Mouse (Mus musculus) heart, embryonic 14.5 days (tissue): Measurements from ENCODE around the gene Lrig2. TPM values are rescaled to one million over a fixed set of nuclear protein-coding genes. Genes with fewer than 3 reads are reported as not detected.

Experiments used
- ATAC-seq: fragments of 200-750 bp; cut with Nextera tagmentation; 2 replicates; pipeline ENCODE4 v1.8.0; 2017; ENCODE audit warnings: low read depth, moderate TSS enrichment; ENCODE audit not compliant: insufficient number of reproducible peaks, insufficient read depth, low FRiP score
- H3K27ac ChIP-seq, 2 experiments: fragments of 200-500 bp in 1 of 2; fragments of 300-500 bp in 1 of 2; sonication (generic) in 1 of 2; replicated peaks in 1 of 2; 2 replicates each; pipeline ENCODE4 v1.5.1; 2012 to 2014; ENCODE audit warnings: low read depth in 2 of 2, low read length in 2 of 2, control low read depth in 1 of 2, mild to moderate bottlenecking in 1 of 2, mixed read lengths in 1 of 2; ENCODE audit not compliant: control insufficient read depth in 1 of 2, insufficient read depth in 1 of 2
- H3K27me3 ChIP-seq: fragments of 300-500 bp; sonication (generic); 2 replicates; pipeline ENCODE4 v1.6.1; 2014; ENCODE audit warnings: mild to moderate bottlenecking, low read length, control low read depth; ENCODE audit not compliant: control insufficient read depth, insufficient read depth
- H3K36me3 ChIP-seq: fragments of 300-500 bp; sonication (generic); 2 replicates; pipeline ENCODE4 v1.6.1; 2014; ENCODE audit warnings: mild to moderate bottlenecking, control low read depth, low read length, mixed read lengths; ENCODE audit not compliant: control insufficient read depth, insufficient read depth
- H3K4me1 ChIP-seq, 2 experiments: fragments of 200-500 bp in 1 of 2; fragments of 300-500 bp in 1 of 2; sonication (generic) in 1 of 2; 2 replicates each; pipeline ENCODE4 v1.6.1; 2012 to 2014; ENCODE audit warnings: low read length in 2 of 2, control low read depth in 1 of 2, mixed read lengths in 1 of 2; ENCODE audit not compliant: control insufficient read depth in 2 of 2, insufficient read depth in 2 of 2
- H3K4me2 ChIP-seq: fragments of 300-500 bp; sonication (generic); 2 replicates; pipeline ENCODE4 v1.6.1; 2014; ENCODE audit warnings: mild to moderate bottlenecking, low read length
- H3K4me3 ChIP-seq, 2 experiments: fragments of 200-500 bp in 1 of 2; fragments of 300-500 bp in 1 of 2; sonication (generic) in 1 of 2; 2 replicates each; pipeline ENCODE4 v1.5.1; 2012 to 2014; ENCODE audit warnings: low read length in 2 of 2, mild to moderate bottlenecking in 2 of 2, control low read depth in 1 of 2, low read depth in 1 of 2, moderate library complexity in 1 of 2; ENCODE audit not compliant: control insufficient read depth in 1 of 2, insufficient read depth in 1 of 2
- H3K9ac ChIP-seq: fragments of 300-500 bp; sonication (generic); 2 replicates; pipeline ENCODE4 v1.6.1; 2014; ENCODE audit warnings: mild to moderate bottlenecking, low read length
- H3K9me3 ChIP-seq: fragments of 300-500 bp; sonication (generic); 2 replicates; pipeline ENCODE4 v1.6.1; 2016; ENCODE audit warnings: low read length, control low read depth; ENCODE audit not compliant: control insufficient read depth
- WGBS: fragments of 180-500 bp; shearing (Covaris S2); extraction: QIAGEN DNeasy Blood & Tissue Kit; methylation state at CpG from one replicate; pipeline ENCODE4 v1.1.7; 2014; 5-methylcytosine and 5-hydroxymethylcytosine counted together
- polyA plus RNA-seq: library from polyadenylated mRNA; unstranded; fragments of >200 nt; fragmentation: Nextera tagmentation; extraction: Ambion mirVana; gene quantifications from 2 replicates; pipeline ENCODE4 v1.2.1, GENCODE M21; 2014

Lrig2 gene
- polyA plus RNA-seq, 1 experiment from 2014 or later = 16.8 TPM

DNA sequence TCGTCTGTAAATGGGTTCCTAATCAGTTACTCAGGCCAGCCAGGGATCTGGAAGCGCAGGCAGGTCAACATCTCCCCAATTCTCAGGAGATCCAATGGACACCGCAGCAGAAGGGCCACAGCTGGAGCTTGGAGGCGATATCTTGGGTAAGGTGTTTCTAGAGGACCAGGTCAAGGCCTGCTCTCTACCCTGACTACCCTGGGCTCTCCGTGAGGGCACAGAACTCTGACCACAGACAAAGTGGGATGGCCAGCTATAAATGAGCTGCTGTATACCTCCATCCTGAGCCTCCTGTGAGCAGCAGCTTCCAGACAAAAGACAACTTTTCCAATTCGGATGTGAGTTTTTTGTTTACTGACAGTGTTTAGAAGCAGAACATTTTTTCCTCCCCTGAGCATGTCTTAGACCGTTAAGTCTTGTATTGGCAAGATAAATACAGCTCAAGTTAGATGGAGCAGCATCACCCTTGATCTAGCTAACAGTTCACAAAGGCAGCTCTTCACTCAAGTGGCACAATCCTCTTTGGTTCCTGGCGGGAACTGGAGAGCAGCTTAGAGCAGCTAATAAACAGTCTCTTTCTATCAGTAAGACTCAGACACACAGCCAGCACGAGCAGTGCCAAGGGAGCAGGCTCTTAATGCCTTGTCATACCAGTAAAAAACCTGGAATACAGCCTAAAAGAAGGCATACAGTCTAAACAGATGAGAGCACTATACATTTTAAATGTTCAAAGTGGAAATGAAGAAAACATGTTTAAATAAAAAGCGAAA lies 56.0 kb downstream of the Lrig2 start:
- Histone ChIP-seq H3K4me2 (no peak overlapping the region), H3K4me1 (no peaks in the 10 kb centered on the region), H3K27me3 (no peaks in the 10 kb centered on the region), H3K27ac (no peak overlapping the region), H3K9me3 (no peaks in the 10 kb centered on the region), H3K9ac (no peak overlapping the region), H3K36me3 (peaks cover 54% of the 10 kb centered on the region), H3K4me3 (no peak overlapping the region)
- ATAC-seq = no peak
- 65% methylated on average over 10 of the region's 10 CpGs for WGBS

DNA sequence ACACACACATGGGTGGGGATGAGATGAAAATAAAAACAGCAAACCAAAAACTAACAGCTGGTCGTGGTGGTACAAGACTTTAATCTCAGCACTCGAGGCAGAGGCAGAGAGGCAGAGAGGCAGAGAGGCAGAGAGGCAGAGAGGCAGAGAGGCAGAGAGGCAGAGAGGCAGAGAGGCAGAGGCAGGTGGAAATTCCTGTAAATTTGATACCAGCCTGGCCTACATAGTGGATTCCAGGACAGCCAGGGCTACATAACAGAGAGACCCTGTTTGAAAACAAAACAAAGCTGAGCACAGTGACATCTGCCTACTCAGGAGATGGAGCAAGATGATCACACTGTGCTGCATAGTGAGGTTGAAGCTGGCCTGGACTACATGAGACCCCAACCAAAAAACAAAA lies 64.5 kb downstream of the Lrig2 start:
- Histone ChIP-seq H3K9ac (no peak overlapping the region), H3K4me1 (peaks cover 3 to 8% of the 10 kb centered on the region in 2 experiments; a peak in 2 of 4 replicates), H3K4me3 (no peak overlapping the region), H3K4me2 (no peak overlapping the region), H3K9me3 (no peaks in the 10 kb centered on the region), H3K27me3 (no peaks in the 10 kb centered on the region), H3K36me3 (no peaks in the 10 kb centered on the region), H3K27ac (no peak overlapping the region)
- WGBS = 63% methylated on average over 2 of the region's 2 CpGs
- ATAC-seq = no peak

GRCm38 (mm10) chr3:104446689-104447088 lies 65.0 kb downstream of the Lrig2 start:
- Histone ChIP-seq H3K27me3 (no peaks in the 10 kb centered on the region), H3K4me3 (no peak overlapping the region), H3K9ac (no peak overlapping the region), H3K36me3 (no peaks in the 10 kb centered on the region), H3K4me1 (peaks cover 5 to 14% of the 10 kb centered on the region in 2 experiments), H3K9me3 (no peaks in the 10 kb centered on the region), H3K27ac (no peak overlapping the region), H3K4me2 (no peak overlapping the region)
- ATAC-seq = no peak
- 81% methylated on average over 6 of the region's 6 CpGs for WGBS

DNA sequence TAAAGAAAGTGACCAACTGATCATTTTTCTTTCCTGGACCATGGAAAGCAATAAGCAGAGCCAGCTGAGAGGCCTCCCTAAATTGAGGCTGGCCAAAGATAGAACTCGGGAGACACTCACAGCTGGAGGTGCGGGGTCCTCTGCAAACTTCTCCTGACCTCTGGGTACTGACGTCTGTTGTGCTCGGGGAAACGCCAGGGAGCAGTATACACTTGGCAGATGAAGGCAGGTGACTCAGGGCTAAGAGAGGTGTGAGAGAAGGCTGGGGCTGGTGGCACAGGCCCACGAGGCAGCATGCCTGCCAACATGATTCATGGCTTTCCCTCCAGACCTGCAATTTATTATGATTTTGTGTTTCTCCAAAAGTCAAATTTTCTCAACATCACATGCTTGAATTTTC lies 66.1 kb downstream of the Lrig2 start:
- Histone ChIP-seq H3K4me1 (peaks cover 15 to 20% of the 10 kb centered on the region in 2 experiments), H3K9me3 (no peaks in the 10 kb centered on the region), H3K4me2 (no peak overlapping the region), H3K36me3 (no peaks in the 10 kb centered on the region), H3K4me3 (no peak overlapping the region), H3K27me3 (no peaks in the 10 kb centered on the region), H3K9ac (no peak overlapping the region), H3K27ac (no peak overlapping the region)
- ATAC-seq = no peak
- 23% methylated on average over 6 of the region's 6 CpGs for WGBS

GRCm38 (mm10) chr3:104444946-104445460 lies 66.7 kb downstream of the Lrig2 start:
- 57% methylated on average over 3 of the region's 3 CpGs for WGBS
- H3K27ac ChIP-seq = no peak overlapping the region
- H3K9ac ChIP-seq = no peak overlapping the region
- peaks cover 18 to 20% of the 10 kb centered on the region in 2 experiments for H3K4me1 ChIP-seq
- H3K27me3 ChIP-seq = no peaks in the 10 kb centered on the region
- H3K4me2 ChIP-seq = no peak overlapping the region
- H3K36me3 ChIP-seq = no peaks in the 10 kb centered on the region
- H3K9me3 ChIP-seq = no peaks in the 10 kb centered on the region
- H3K4me3 ChIP-seq = no peak overlapping the region
- no peak for ATAC-seq

DNA sequence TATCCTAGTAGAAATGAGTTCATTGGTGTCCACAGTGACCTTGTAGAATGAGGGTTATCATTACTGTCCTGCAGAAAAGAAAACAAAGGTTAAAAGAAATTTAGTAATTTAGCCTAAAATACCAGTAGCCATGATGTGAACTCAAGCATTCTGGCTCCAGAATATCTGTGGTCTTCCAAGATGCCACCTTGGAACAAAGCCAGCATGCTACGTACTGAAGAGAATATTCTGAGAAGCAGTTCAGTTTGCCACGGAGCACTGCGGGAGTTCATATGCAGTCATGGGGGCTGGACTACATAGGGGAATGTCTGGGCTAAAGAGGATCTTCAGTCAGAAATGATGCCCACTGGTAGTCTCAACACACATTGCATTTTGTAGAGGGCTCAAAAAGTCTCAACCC lies 67.6 kb downstream of the Lrig2 start:
- Histone ChIP-seq H3K27me3 (no peaks in the 10 kb centered on the region), H3K4me3 (no peak overlapping the region), H3K4me2 (no peak overlapping the region), H3K9ac (no peak overlapping the region), H3K9me3 (no peaks in the 10 kb centered on the region), H3K27ac (no peak overlapping the region), H3K36me3 (no peaks in the 10 kb centered on the region), H3K4me1 (peaks cover 18 to 20% of the 10 kb centered on the region in 2 experiments)
- WGBS = 89% methylated on average over 3 of the region's 3 CpGs
- no peak for ATAC-seq

DNA sequence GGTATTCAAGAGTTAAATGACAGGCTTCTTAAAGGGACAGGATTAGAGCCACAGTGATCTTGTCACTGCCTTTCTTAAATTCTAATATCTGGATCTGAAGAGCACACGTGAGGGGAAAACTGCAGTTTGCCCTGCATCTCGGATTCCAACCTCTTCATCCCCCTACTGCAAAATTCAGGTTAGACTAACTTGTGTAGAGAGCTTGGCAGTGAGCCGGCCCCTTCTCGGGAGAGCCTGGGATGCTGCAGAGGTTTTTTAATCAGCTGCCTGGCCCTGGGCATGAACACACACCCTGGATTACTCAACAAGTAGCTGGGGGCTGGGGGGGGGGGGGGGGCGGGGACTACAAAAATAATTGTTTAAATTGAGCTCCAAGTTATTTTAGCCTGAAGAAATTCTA lies 69.4 kb downstream of the Lrig2 start:
- Histone ChIP-seq H3K4me3 (no peak overlapping the region; a peak in 1 of 4 replicates), H3K4me2 (peak overlapping the region; percentile 61), H3K27me3 (no peaks in the 10 kb centered on the region), H3K27ac (peak overlapping the region in 1 of 2 experiments; percentile 83; a peak in 1 of 4 replicates), H3K9me3 (no peaks in the 10 kb centered on the region), H3K4me1 (peaks cover 18 to 24% of the 10 kb centered on the region in 2 experiments), H3K9ac (peak overlapping the region; percentile 58), H3K36me3 (no peaks in the 10 kb centered on the region)
- ATAC-seq = no peak
- 18% methylated on average over 5 of the region's 5 CpGs for WGBS
